Mouse (Mus musculus): Measurements from ENCODE around the gene Pcgf3. TPM values are rescaled to one million over a fixed set of nuclear protein-coding genes. Genes with fewer than 3 reads are reported as not detected.
A peak's percentile ranks its signal among the peaks of the same experiment; 100 is the strongest.
"Not testable (repeated sequence)": the region's sequence is repeated elsewhere in the genome, so short reads cannot be mapped to it uniquely, and the experiment has no call there.

Gene Pcgf3
- polyA plus RNA-seq, 1 experiment from 2014 or later = 29.2 TPM

- not testable (repeated sequence) for H3K4me1 ChIP-seq (ENCODE audit: control insufficient read depth, insufficient read depth, low read length); H3K9ac ChIP-seq (ENCODE audit: low read length); H3K27ac ChIP-seq (ENCODE audit: low read depth, low read length); H3K9me3 ChIP-seq (ENCODE audit: control insufficient read depth, low read length); H3K4me2 ChIP-seq; ATAC-seq (ENCODE audit: low FRiP score); H3K27me3 ChIP-seq (ENCODE audit: control insufficient read depth, insufficient read depth, low read length); H3K4me3 ChIP-seq (ENCODE audit: low read depth, low read length)
- DNase-seq (ENCODE audit: low spot score, missing footprints) = peak; percentile 67
- peaks cover 19% of the 10 kb centered on the region for H3K36me3 ChIP-seq (ENCODE audit: control insufficient read depth, insufficient read depth, low read length)
- WGBS = 95% methylated on average over 4 of the region's 5 CpGs
Observed at GRCm38 (mm10) chr5:108486148-108486547, 25.1 kb downstream of the Pcgf3 start.

GRCm38 (mm10) chr5:108501573-108501972, 40.5 kb downstream of the Pcgf3 start:
- no peak overlapping the region for H3K27ac ChIP-seq (ENCODE audit: low read depth, low read length)
- H3K36me3 ChIP-seq (ENCODE audit: control insufficient read depth, insufficient read depth, low read length) = peaks cover 31% of the 10 kb centered on the region
- no peak overlapping the region for H3K4me3 ChIP-seq (ENCODE audit: low read depth, low read length)
- H3K9ac ChIP-seq (ENCODE audit: low read length) = no peak overlapping the region
- H3K9me3 ChIP-seq (ENCODE audit: control insufficient read depth, low read length) = no peaks in the 10 kb centered on the region
- H3K27me3 ChIP-seq (ENCODE audit: control insufficient read depth, insufficient read depth, low read length) = no peaks in the 10 kb centered on the region
- ATAC-seq (ENCODE audit: low FRiP score) (no peak), DNase-seq (ENCODE audit: low spot score, missing footprints) (no peak)
- 94% methylated on average over 1 of the region's 1 CpGs for WGBS
- H3K4me1 ChIP-seq (ENCODE audit: control insufficient read depth, insufficient read depth, low read length) = no peaks in the 10 kb centered on the region
- no peak overlapping the region for H3K4me2 ChIP-seq

GRCm38 (mm10) chr5:108502286-108502685, 41.3 kb downstream of the Pcgf3 start:
- 95% methylated on average over 18 of the region's 18 CpGs for WGBS
- no peak overlapping the region for H3K9ac ChIP-seq (ENCODE audit: low read length)
- H3K4me3 ChIP-seq (ENCODE audit: low read depth, low read length) = no peak overlapping the region
- peaks cover 31% of the 10 kb centered on the region for H3K36me3 ChIP-seq (ENCODE audit: control insufficient read depth, insufficient read depth, low read length)
- H3K9me3 ChIP-seq (ENCODE audit: control insufficient read depth, low read length) = no peaks in the 10 kb centered on the region
- no peak overlapping the region for H3K4me2 ChIP-seq
- no peak overlapping the region for H3K27ac ChIP-seq (ENCODE audit: low read depth, low read length)
- DNase-seq (ENCODE audit: low spot score, missing footprints) (no peak), ATAC-seq (ENCODE audit: low FRiP score) (no peak)
- H3K27me3 ChIP-seq (ENCODE audit: control insufficient read depth, insufficient read depth, low read length) = no peaks in the 10 kb centered on the region
- no peaks in the 10 kb centered on the region for H3K4me1 ChIP-seq (ENCODE audit: control insufficient read depth, insufficient read depth, low read length)

GRCm38 (mm10) chr5:108515581-108516361, 54.7 kb downstream of the Pcgf3 start:
- Histone ChIP-seq H3K9ac (ENCODE audit: low read length) (no peak overlapping the region), H3K4me2 (no peak overlapping the region), H3K36me3 (ENCODE audit: control insufficient read depth, insufficient read depth, low read length) (no peaks in the 10 kb centered on the region), H3K4me1 (ENCODE audit: control insufficient read depth, insufficient read depth, low read length) (no peaks in the 10 kb centered on the region), H3K9me3 (ENCODE audit: control insufficient read depth, low read length) (no peaks in the 10 kb centered on the region), H3K4me3 (ENCODE audit: low read depth, low read length) (no peak overlapping the region), H3K27me3 (ENCODE audit: control insufficient read depth, insufficient read depth, low read length) (no peaks in the 10 kb centered on the region), H3K27ac (ENCODE audit: low read depth, low read length) (no peak overlapping the region)
- WGBS = 67% methylated on average over 6 of the region's 6 CpGs
- no peak for DNase-seq (ENCODE audit: low spot score, missing footprints)
- no peak for ATAC-seq (ENCODE audit: low FRiP score)

GRCm38 (mm10) chr5:108516655-108517054, 55.6 kb downstream of the Pcgf3 start:
- Histone ChIP-seq H3K4me2 (no peak overlapping the region), H3K9ac (ENCODE audit: low read length) (no peak overlapping the region), H3K27me3 (ENCODE audit: control insufficient read depth, insufficient read depth, low read length) (no peaks in the 10 kb centered on the region), H3K9me3 (ENCODE audit: control insufficient read depth, low read length) (no peaks in the 10 kb centered on the region), H3K27ac (ENCODE audit: low read depth, low read length) (no peak overlapping the region), H3K4me3 (ENCODE audit: low read depth, low read length) (no peak overlapping the region), H3K4me1 (ENCODE audit: control insufficient read depth, insufficient read depth, low read length) (no peaks in the 10 kb centered on the region), H3K36me3 (ENCODE audit: control insufficient read depth, insufficient read depth, low read length) (no peaks in the 10 kb centered on the region)
- no peak for ATAC-seq (ENCODE audit: low FRiP score)
- no peak for DNase-seq (ENCODE audit: low spot score, missing footprints)
- 92% methylated on average over 3 of the region's 3 CpGs for WGBS

- Histone ChIP-seq H3K36me3 (ENCODE audit: control insufficient read depth, insufficient read depth, low read length) (no peaks in the 10 kb centered on the region), H3K4me3 (ENCODE audit: low read depth, low read length) (no peak overlapping the region)
- WGBS = 84% methylated on average over 9 of the region's 9 CpGs
Observed at GRCm38 (mm10) chr5:108518106-108518885, 57.3 kb downstream of the Pcgf3 start.

GRCm38 (mm10) chr5:108518951-108519350, 57.9 kb downstream of the Pcgf3 start:
- DNase-seq (ENCODE audit: low spot score, missing footprints) (no peak), ATAC-seq (ENCODE audit: low FRiP score) (no peak)
- Histone ChIP-seq H3K4me1 (ENCODE audit: control insufficient read depth, insufficient read depth, low read length) (no peaks in the 10 kb centered on the region), H3K9me3 (ENCODE audit: control insufficient read depth, low read length) (no peaks in the 10 kb centered on the region), H3K4me3 (ENCODE audit: low read depth, low read length) (no peak overlapping the region), H3K27ac (ENCODE audit: low read depth, low read length) (no peak overlapping the region), H3K9ac (ENCODE audit: low read length) (no peak overlapping the region), H3K27me3 (ENCODE audit: control insufficient read depth, insufficient read depth, low read length) (no peaks in the 10 kb centered on the region), H3K4me2 (no peak overlapping the region), H3K36me3 (ENCODE audit: control insufficient read depth, insufficient read depth, low read length) (no peaks in the 10 kb centered on the region)
- 67% methylated on average over 5 of the region's 5 CpGs for WGBS

More at GRCm38 (mm10) chr5:108518106-108518885, 57.3 kb downstream of the Pcgf3 start:
- H3K4me1 ChIP-seq (ENCODE audit: control insufficient read depth, insufficient read depth, low read length) = no peaks in the 10 kb centered on the region
- no peaks in the 10 kb centered on the region for H3K9me3 ChIP-seq (ENCODE audit: control insufficient read depth, low read length)
- no peak overlapping the region for H3K27ac ChIP-seq (ENCODE audit: low read depth, low read length)
- ATAC-seq (ENCODE audit: low FRiP score) = no peak
- no peaks in the 10 kb centered on the region for H3K27me3 ChIP-seq (ENCODE audit: control insufficient read depth, insufficient read depth, low read length)
- no peak overlapping the region for H3K4me2 ChIP-seq
- no peak for DNase-seq (ENCODE audit: low spot score, missing footprints)
- no peak overlapping the region for H3K9ac ChIP-seq (ENCODE audit: low read length)

- Histone ChIP-seq H3K4me3 (ENCODE audit: low read depth, low read length) (no peak overlapping the region), H3K4me1 (ENCODE audit: control insufficient read depth, insufficient read depth, low read length) (no peaks in the 10 kb centered on the region), H3K9ac (ENCODE audit: low read length) (no peak overlapping the region), H3K27me3 (ENCODE audit: control insufficient read depth, insufficient read depth, low read length) (no peaks in the 10 kb centered on the region), H3K9me3 (ENCODE audit: control insufficient read depth, low read length) (no peaks in the 10 kb centered on the region), H3K27ac (ENCODE audit: low read depth, low read length) (no peak overlapping the region), H3K4me2 (no peak overlapping the region), H3K36me3 (ENCODE audit: control insufficient read depth, insufficient read depth, low read length) (no peaks in the 10 kb centered on the region)
- ATAC-seq (ENCODE audit: low FRiP score) (no peak), DNase-seq (ENCODE audit: low spot score, missing footprints) (no peak)
- 92% methylated on average over 7 of the region's 7 CpGs for WGBS
Observed at GRCm38 (mm10) chr5:108520153-108520552, 59.1 kb downstream of the Pcgf3 start.

- no peaks in the 10 kb centered on the region for H3K4me1 ChIP-seq (ENCODE audit: control insufficient read depth, insufficient read depth, low read length)
- H3K36me3 ChIP-seq (ENCODE audit: control insufficient read depth, insufficient read depth, low read length) = no peaks in the 10 kb centered on the region
- ATAC-seq (ENCODE audit: low FRiP score) (no peak), DNase-seq (ENCODE audit: low spot score, missing footprints) (no peak)
- no peaks in the 10 kb centered on the region for H3K9me3 ChIP-seq (ENCODE audit: control insufficient read depth, low read length)
- WGBS = 83% methylated on average over 2 of the region's 2 CpGs
- H3K4me3 ChIP-seq (ENCODE audit: low read depth, low read length) = no peak overlapping the region
- H3K4me2 ChIP-seq = no peak overlapping the region
- H3K27me3 ChIP-seq (ENCODE audit: control insufficient read depth, insufficient read depth, low read length) = no peaks in the 10 kb centered on the region
- no peak overlapping the region for H3K27ac ChIP-seq (ENCODE audit: low read depth, low read length)
- no peak overlapping the region for H3K9ac ChIP-seq (ENCODE audit: low read length)
Observed at GRCm38 (mm10) chr5:108521016-108521415, 60.0 kb downstream of the Pcgf3 start.
